Mouse (Mus musculus) lung, postnatal 0 days (tissue): ENCODE data around the gene Chchd1. TPM values are rescaled to one million over a fixed set of nuclear protein-coding genes. Genes with fewer than 3 reads are reported as not detected.
A peak's percentile ranks its signal among the peaks of the same experiment; 100 is the strongest.
"Not testable (repeated sequence)": the region's sequence is repeated elsewhere in the genome, so short reads cannot be mapped to it uniquely, and the experiment has no call there.

Experiments
- ATAC-seq: fragments of 200-750 bp; cut with Nextera tagmentation; 2 replicates; pipeline ENCODE4 v1.8.0; 2017; ENCODE audit warnings: moderate library complexity
- DNase-seq: peaks from one replicate; pipeline ENCODE4 v3.0.0-alpha.2; 2016; ENCODE audit warnings: low spot score
- H3K27ac ChIP-seq: fragments of 300-500 bp; sonication (generic); 2 replicates; pipeline ENCODE4 v1.5.1; 2014; ENCODE audit warnings: antibody characterized with exemption, mild to moderate bottlenecking, low read length, mixed read lengths
- H3K27me3 ChIP-seq: fragments of 300-500 bp; sonication (generic); replicated peaks from 2 replicates; pipeline ENCODE4 v1.6.1; 2014; ENCODE audit warnings: low read length, mixed read lengths; ENCODE audit not compliant: insufficient read depth
- H3K36me3 ChIP-seq: fragments of 300-500 bp; sonication (generic); 2 replicates; pipeline ENCODE4 v1.6.1; 2014; ENCODE audit warnings: low read length, mixed read lengths; ENCODE audit not compliant: insufficient read depth
- H3K4me1 ChIP-seq: fragments of 300-500 bp; sonication (generic); 2 replicates; pipeline ENCODE4 v1.6.1; 2014; ENCODE audit warnings: antibody characterized with exemption, low read depth, low read length, mixed read lengths; ENCODE audit not compliant: insufficient read depth
- H3K4me2 ChIP-seq: fragments of 300-500 bp; sonication (generic); replicated peaks from 2 replicates; pipeline ENCODE4 v1.6.1; 2014; ENCODE audit warnings: low read depth, mild to moderate bottlenecking, low read length, moderate library complexity, mixed read lengths
- H3K4me3 ChIP-seq: fragments of 300-500 bp; sonication (generic); 2 replicates; pipeline ENCODE4 v1.5.1; 2014; ENCODE audit warnings: low read depth, low read length
- H3K9ac ChIP-seq: fragments of 300-500 bp; sonication (generic); replicated peaks from 2 replicates; pipeline ENCODE4 v1.6.1; 2014; ENCODE audit warnings: low read depth, mild to moderate bottlenecking
- H3K9me3 ChIP-seq: fragments of 300-500 bp; sonication (generic); 2 replicates; pipeline ENCODE4 v1.6.1; 2016; ENCODE audit warnings: low read length, mixed read lengths
- CTCF ChIP-seq: IDR thresholded peaks from 2 replicates; pipeline ENCODE4 v1.5.1; 2016; ENCODE audit warnings: antibody characterized with exemption, mild to moderate bottlenecking
- EP300 ChIP-seq: IDR thresholded peaks from 2 replicates; pipeline ENCODE4 v1.6.1; 2016; ENCODE audit warnings: antibody characterized with exemption, mild to moderate bottlenecking, control low read depth
- WGBS: fragments of 180-500 bp; shearing (Covaris S2); extraction: QIAGEN DNeasy Blood & Tissue Kit; methylation state at CpG from one replicate; pipeline ENCODE4 v1.1.7; 2014; 5-methylcytosine and 5-hydroxymethylcytosine counted together
- polyA plus RNA-seq: library from polyadenylated mRNA; unstranded; fragments of >200 nt; fragmentation: Nextera tagmentation; extraction: Ambion mirVana; gene quantifications from 2 replicates; pipeline ENCODE4 v1.2.1, GENCODE M21; 2015

The Chchd1 gene
- polyA plus RNA-seq, 1 experiment from 2014 or later, result 109 TPM

DNA sequence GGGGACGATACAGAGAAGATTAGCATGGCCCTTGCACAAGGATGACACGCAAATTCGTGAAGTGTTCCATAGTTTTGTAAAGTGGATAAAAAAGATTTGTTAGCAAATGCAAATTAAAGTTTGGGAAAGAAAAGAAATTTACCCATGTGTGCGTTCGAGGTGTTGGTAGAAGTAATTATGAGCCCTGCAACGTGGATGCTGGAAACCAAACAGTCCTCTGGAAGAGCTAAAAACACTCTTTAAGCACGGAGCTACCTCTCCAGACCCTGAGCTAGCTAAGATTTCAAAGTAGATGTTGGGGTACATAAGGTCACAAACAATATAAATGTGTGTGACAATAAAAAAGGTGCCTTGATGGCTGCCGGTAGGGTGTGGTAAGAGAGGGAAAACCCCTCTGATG lies 1.3 kb upstream of the Chchd1 start:
- DNase-seq (no peak), ATAC-seq (no peak)
- H3K27ac ChIP-seq, result peak overlapping the region; percentile 68
- peaks cover 11% of the 10 kb centered on the region; the same call in 1 of the 2 replicates for H3K4me1 ChIP-seq
- 0 out of 2 replicates have a peak overlapping the region, but pooled peaks have one; percentile 51 for H3K4me3 ChIP-seq
- no peaks in the 10 kb centered on the region for H3K36me3 ChIP-seq
- WGBS, result 70% methylated on average over 8 of the region's 8 CpGs
- H3K4me2 ChIP-seq, result peak overlapping the region; percentile 57; the same call in 1 of the 2 replicates
- H3K9me3 ChIP-seq, result no peaks in the 10 kb centered on the region
- TF ChIP-seq EP300, result no peak
- no peaks in the 10 kb centered on the region for H3K27me3 ChIP-seq
- H3K9ac ChIP-seq, result no peak overlapping the region

DNA sequence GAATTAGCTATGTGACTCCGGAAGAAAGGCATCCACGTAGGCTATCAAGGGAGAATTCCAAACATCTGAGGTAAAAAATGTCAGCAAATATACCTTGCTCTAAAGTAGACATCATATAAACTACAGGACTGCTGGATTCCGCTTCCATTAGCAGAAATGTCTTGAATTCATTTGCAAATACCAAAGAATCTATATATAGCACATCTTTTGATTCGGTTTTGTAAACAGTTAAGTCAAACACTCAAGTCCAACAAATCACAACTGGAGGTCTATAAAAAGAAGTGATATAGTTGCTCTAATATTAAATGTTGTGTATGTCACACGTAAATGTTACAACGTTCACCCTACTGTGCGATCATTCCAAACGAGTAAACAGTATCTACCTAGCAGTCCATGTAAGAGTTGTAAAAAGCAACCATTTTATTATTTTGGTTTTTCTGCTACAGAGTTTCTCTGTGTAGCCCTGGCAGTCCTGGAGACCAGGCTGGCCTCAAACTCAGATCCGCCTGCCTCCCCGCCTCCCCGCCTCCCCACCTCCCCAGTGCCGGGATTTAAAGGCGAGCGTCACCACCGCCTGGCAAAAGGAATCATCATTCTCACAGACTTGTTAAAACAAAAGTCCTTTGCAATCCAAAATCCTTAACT lies 588 bp upstream of the Chchd1 start:
- peak; percentile 31; the same call in 1 of the 2 replicates for TF ChIP-seq EP300
- no peak for TF ChIP-seq CTCF
- no peaks in the 10 kb centered on the region for H3K36me3 ChIP-seq
- H3K4me2 ChIP-seq, result peak overlapping the region; percentile 57
- H3K4me1 ChIP-seq, result peaks cover 7% of the 10 kb centered on the region; the same call in 1 of the 2 replicates
- H3K4me3 ChIP-seq, result peak overlapping the region; percentile 51
- peak overlapping the region; percentile 68 for H3K27ac ChIP-seq
- peak overlapping the region; percentile 76 for H3K9ac ChIP-seq
- no peaks in the 10 kb centered on the region for H3K27me3 ChIP-seq
- DNase-seq, result peak; percentile 70
- no peaks in the 10 kb centered on the region for H3K9me3 ChIP-seq
- peak; percentile 9 for ATAC-seq
- WGBS, result 5% methylated on average over 15 of the region's 15 CpGs

DNA sequence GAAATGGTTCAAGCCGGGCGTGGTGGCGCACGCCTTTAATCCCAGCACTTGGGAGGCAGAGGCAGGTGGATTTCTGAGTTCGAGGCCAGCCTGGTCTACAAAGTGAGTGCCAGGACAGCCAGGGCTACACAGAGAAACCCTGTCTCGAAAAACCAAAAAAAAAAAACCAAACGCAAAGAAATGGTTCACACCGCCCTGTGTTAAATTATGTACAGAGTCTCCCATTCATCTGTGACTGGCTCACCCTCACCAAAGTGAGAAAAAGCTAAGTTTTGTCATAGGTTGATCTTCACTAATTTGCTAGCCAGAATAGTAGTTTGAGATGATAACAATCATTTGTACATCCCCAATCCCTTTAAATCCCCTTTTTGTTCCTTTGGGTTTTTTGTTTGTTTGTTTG lies 655 bp downstream of the Chchd1 start:
- WGBS, result 9% methylated on average over 8 of the region's 8 CpGs
- not testable (repeated sequence) for H3K27ac ChIP-seq, ATAC-seq, H3K27me3 ChIP-seq, DNase-seq, H3K36me3 ChIP-seq, H3K4me1 ChIP-seq, H3K9me3 ChIP-seq
- peak overlapping the region; percentile 51 for H3K4me3 ChIP-seq
- peak overlapping the region; percentile 57 for H3K4me2 ChIP-seq
- H3K9ac ChIP-seq, result peak overlapping the region; percentile 76; the same call in 1 of the 2 replicates

DNA sequence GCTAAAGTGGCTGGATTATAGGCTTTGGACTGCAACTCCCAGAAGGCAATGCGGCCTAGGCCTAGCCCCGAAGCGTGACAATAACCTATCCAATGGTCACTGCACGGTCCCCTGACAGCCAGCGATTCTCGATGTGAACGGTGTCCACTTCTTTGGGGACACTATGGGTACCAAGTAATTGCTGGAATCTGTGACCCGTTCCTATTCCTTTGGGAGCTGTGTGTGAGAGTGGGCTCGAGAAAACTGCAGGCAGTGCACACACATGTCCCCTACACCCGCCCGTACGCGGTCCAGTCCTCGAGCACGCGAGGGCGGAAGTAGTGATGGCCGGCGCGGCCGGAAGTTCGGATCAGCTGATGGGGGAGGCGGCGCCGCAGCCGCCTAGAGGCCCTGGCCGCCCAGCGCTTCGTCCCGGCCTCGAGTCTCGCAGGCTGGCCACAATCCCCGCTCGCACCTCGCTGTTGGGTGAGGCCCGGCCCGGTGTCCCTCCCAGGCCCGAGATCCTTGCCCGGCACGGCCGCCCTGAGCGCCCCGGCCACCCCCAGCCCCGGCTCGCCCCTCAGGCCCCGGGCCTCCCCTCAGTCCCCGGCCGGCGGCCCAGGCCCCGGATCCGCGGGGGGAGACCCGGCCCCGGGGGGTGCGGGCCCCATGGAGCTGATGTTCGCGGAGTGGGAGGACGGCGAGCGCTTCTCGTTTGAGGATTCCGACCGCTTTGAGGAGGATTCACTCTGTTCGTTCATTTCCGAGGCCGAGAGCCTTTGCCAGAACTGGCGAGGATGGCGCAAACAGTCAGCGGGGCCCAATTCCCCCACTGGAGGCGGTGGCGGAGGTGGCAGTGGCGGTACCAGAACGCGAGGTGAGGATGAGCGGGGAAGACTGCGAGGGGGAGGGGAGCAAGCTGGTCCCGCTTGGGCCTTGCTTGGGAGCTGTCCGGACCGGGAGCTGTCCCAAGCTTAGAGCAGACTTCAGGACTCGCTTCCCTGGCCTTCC lies 4.7 kb downstream of the Chchd1 start, which contains the start of gene Zswim8:
Gene Zswim8, plus strand, starts transcription at position 352 of the 990 bp plus-strand sequence.
- 2% methylated on average over 62 of the region's 80 CpGs for WGBS

DNA sequence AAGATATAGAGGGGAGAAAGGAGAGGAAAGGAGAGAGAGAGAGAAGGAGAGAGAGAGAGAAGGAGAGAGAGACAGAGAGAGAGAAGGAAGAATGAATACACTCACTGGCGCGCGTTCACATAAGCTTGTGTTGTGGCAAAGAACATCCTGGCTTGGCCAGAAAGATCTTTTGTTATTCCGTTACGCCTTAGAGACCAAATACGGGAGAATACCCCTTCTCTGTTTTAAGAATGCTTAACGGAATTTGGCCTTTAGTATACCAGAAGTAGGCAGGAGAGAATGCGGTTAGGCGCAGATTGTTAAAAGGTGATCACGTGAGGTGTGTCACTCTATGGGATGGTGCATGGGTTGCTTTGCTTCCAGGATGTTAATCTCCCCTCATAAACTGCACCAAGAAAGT lies 5.4 kb downstream of the Chchd1 start:
- peak overlapping the region; percentile 99 for H3K9ac ChIP-seq
- DNase-seq (peak; percentile 31), ATAC-seq (no peak)
- H3K27me3 ChIP-seq, result no peaks in the 10 kb centered on the region
- peaks cover 21% of the 10 kb centered on the region for H3K36me3 ChIP-seq
- H3K27ac ChIP-seq, result peak overlapping the region; percentile 94
- peak overlapping the region; percentile 95 for H3K4me3 ChIP-seq
- 3% methylated on average over 10 of the region's 10 CpGs for WGBS
- no peaks in the 10 kb centered on the region for H3K9me3 ChIP-seq
- peak overlapping the region; percentile 88 for H3K4me2 ChIP-seq
- H3K4me1 ChIP-seq, result peaks cover 6% of the 10 kb centered on the region
- TF ChIP-seq CTCF (no peak), EP300 (no peak)

More for the DNA sequence above, 4.7 kb downstream of the Chchd1 start, which contains the start of gene Zswim8:
- Histone ChIP-seq H3K4me1 (peaks cover 6% of the 10 kb centered on the region), H3K27ac (peak within 1 kb of the TSS; percentile 94), H3K4me3 (peak within 1 kb of the TSS; percentile 95), H3K9ac (peak within 1 kb of the TSS; percentile 99), H3K9me3 (no peaks in the 10 kb centered on the region), H3K27me3 (no peaks in the 10 kb centered on the region), H3K36me3 (peaks cover 15% of the 10 kb centered on the region), H3K4me2 (peak within 1 kb of the TSS; percentile 88)
- DNase-seq (peak; percentile 96), ATAC-seq (peak; percentile 96)
- TF ChIP-seq CTCF (peak; percentile 34), EP300 (no peak)

GRCm38 (mm10) chr14:20713832-20714231 lies 11.0 kb downstream of the Chchd1 start:
- Histone ChIP-seq H3K9ac (no peak overlapping the region), H3K4me1 (peaks cover under 1% of the 10 kb centered on the region), H3K27ac (no peak overlapping the region), H3K4me3 (no peak overlapping the region), H3K36me3 (peaks cover 64% of the 10 kb centered on the region), H3K4me2 (no peak overlapping the region), H3K27me3 (no peaks in the 10 kb centered on the region), H3K9me3 (no peaks in the 10 kb centered on the region)
- DNase-seq, result no peak
- TF ChIP-seq EP300 (no peak), CTCF (no peak)
- WGBS, result 60% methylated on average over 11 of the region's 11 CpGs
- no peak for ATAC-seq
